Mouse (Mus musculus) retina, embryonic 14.5 days (tissue): ENCODE results near the gene Insm2.

Experiments used
- DNase-seq: peaks from one replicate; pipeline ENCODE4 v3.0.0-alpha.2; 2015; ENCODE audit warnings: low spot score

Gene Insm2

GRCm38 (mm10) chr12:55607902-55608301, 8.7 kb downstream of the Insm2 start:
- peak; percentile 50 for DNase-seq

- DNase-seq, result no peak
These were observed 11.6 kb downstream of the Insm2 start for GRCm38 (mm10) chr12:55610812-55611211.

- peak; percentile 50 for DNase-seq
These were observed 21.1 kb downstream of the Insm2 start for GRCm38 (mm10) chr12:55620321-55620720.

- peak; percentile 83 for DNase-seq
These were observed 23.5 kb downstream of the Insm2 start for GRCm38 (mm10) chr12:55622615-55623245.

- DNase-seq, result no peak
These were observed 24.0 kb downstream of the Insm2 start for GRCm38 (mm10) chr12:55623254-55623653.

- peak; percentile 70 for DNase-seq
These were observed 27.5 kb downstream of the Insm2 start for GRCm38 (mm10) chr12:55626711-55627110.

GRCm38 (mm10) chr12:55648011-55648525, 48.8 kb downstream of the Insm2 start:
- DNase-seq, result no peak
